Mouse (Mus musculus) MEL-GATA-1-ER (cell line): ENCODE data around the gene Tbc1d4.

ENCODE experiments used
- DNase-seq: peaks from one replicate; pipeline ENCODE4 v3.0.0-alpha.2; 2012; ENCODE audit warnings: low read depth; ENCODE audit errors: extremely low read depth

Tbc1d4 gene

GRCm38 (mm10) chr14:101532090-101532695, 76.8 kb downstream of the Tbc1d4 start:
- DNase-seq: no peak

- DNase-seq: no peak
Measured at GRCm38 (mm10) chr14:101530455-101530854, 78.5 kb downstream of the Tbc1d4 start.

- no peak for DNase-seq
Measured at GRCm38 (mm10) chr14:101529194-101529593, 79.8 kb downstream of the Tbc1d4 start.

GRCm38 (mm10) chr14:101527420-101527996, 81.5 kb downstream of the Tbc1d4 start:
- no peak for DNase-seq

- DNase-seq: no peak
Measured at GRCm38 (mm10) chr14:101526478-101526877, 82.5 kb downstream of the Tbc1d4 start.

- no peak for DNase-seq
Measured at GRCm38 (mm10) chr14:101519964-101520363, 89.0 kb downstream of the Tbc1d4 start.

- no peak for DNase-seq
Measured at GRCm38 (mm10) chr14:101518259-101518658, 90.7 kb downstream of the Tbc1d4 start.

- no peak for DNase-seq
Measured at GRCm38 (mm10) chr14:101517801-101518200, 91.2 kb downstream of the Tbc1d4 start.

- peak; percentile 4 for DNase-seq
Measured at GRCm38 (mm10) chr14:101517341-101517740, 91.7 kb downstream of the Tbc1d4 start.

GRCm38 (mm10) chr14:101516864-101517263, 92.1 kb downstream of the Tbc1d4 start:
- DNase-seq: no peak

- no peak for DNase-seq
Measured at GRCm38 (mm10) chr14:101516031-101516430, 93.0 kb downstream of the Tbc1d4 start.

GRCm38 (mm10) chr14:101515271-101515670, 93.7 kb downstream of the Tbc1d4 start:
- no peak for DNase-seq

- no peak for DNase-seq
Measured at GRCm38 (mm10) chr14:101514557-101514971, 94.4 kb downstream of the Tbc1d4 start.

- no peak for DNase-seq
Measured at GRCm38 (mm10) chr14:101513163-101513562, 95.8 kb downstream of the Tbc1d4 start.

- DNase-seq: no peak
Measured at GRCm38 (mm10) chr14:101511410-101511809, 97.6 kb downstream of the Tbc1d4 start.

GRCm38 (mm10) chr14:101510540-101511313, 98.3 kb downstream of the Tbc1d4 start:
- no peak for DNase-seq

GRCm38 (mm10) chr14:101509759-101510158, 99.2 kb downstream of the Tbc1d4 start:
- DNase-seq: no peak

- DNase-seq: no peak
Measured at GRCm38 (mm10) chr14:101507956-101508355, 101.0 kb downstream of the Tbc1d4 start.

GRCm38 (mm10) chr14:101507146-101507545, 101.8 kb downstream of the Tbc1d4 start:
- no peak for DNase-seq

- DNase-seq: no peak
Measured at GRCm38 (mm10) chr14:101505805-101506204, 103.2 kb downstream of the Tbc1d4 start.

- no peak for DNase-seq
Measured at GRCm38 (mm10) chr14:101504473-101505200, 104.4 kb downstream of the Tbc1d4 start.
